Mouse (Mus musculus) ES-CJ7 (cell line): Measurements from ENCODE around the gene Fxyd7.
A peak's percentile ranks its signal among the peaks of the same experiment; 100 is the strongest.

Experiments
- DNase-seq: peaks from one replicate; pipeline ENCODE4 v3.0.0; 2011; ENCODE audit warnings: low read depth, low spot score

The Fxyd7 gene

DNA sequence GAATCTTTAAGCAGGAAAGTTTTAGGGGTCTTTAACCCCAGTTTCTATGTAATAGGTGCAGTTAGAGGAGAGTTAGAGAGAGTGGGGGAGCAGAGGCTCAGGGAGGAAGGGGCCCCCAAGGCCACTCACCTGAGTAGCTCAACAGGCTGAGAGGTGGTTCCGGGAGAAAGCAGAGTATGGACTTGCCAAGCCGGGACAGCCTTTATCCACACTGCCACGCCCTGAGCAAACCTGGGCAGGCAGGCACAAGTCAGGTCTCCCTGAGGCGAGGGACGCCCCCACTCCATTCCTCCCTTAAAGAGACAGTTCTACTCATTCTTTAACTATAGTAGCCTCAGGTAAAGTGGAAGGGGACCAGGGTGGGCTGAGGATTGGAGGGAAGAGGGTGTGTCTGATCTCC, 25.2 kb upstream of the Fxyd7 start, which contains the start of gene Fxyd3:
Fxyd3 (minus strand) TSS at position 213 of the 400 bp plus-strand sequence.
- DNase-seq, result no peak

DNA sequence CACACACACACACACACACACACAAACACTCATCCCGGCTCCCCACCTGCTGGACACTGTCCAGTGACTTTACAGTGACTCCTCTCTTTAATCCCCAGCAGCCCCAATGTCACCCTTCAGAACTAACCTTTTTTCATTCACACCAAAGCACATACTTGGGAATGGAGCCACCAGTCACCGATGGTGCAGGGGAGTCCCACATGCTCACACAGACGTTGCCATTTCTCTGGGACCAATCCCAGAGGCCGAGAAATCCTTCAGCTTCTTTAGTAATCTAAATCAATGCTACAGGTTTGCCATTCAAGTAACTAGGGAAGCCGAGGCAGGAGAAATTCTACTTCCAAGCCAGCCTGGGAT, 23.4 kb upstream of the Fxyd7 start:
- DNase-seq, result no peak

DNA sequence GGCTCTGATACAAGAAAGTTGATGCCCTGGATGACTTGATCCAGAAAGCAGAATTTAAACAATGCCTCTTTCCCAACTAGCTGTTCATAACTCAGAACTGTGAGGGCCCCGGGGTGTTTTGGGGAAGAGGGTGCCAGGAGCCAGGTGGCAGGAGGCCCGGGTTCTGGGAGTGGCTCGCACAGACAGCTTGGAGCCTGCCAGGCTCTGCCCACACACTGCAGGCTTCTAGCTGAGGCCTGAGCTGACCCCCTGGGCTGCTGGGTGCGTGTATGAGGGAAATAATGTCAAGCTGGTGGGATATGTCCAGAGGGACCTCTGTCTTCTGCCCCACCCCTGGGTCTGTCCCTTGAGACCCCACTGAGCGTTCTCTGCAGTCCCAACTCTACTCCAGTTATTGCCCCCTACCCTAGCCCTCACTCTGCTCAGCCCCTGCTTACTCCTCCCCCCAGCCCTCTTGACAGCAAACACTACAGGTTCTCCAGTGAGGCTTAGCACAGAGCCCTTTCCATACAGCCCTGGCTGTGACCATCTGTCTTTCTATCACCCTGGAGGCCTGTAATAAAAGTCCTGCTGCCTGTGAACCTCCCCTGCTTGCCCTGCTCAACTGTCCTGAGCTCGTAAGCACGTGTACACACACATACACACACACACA, 22.9 kb upstream of the Fxyd7 start:
- no peak for DNase-seq

DNA sequence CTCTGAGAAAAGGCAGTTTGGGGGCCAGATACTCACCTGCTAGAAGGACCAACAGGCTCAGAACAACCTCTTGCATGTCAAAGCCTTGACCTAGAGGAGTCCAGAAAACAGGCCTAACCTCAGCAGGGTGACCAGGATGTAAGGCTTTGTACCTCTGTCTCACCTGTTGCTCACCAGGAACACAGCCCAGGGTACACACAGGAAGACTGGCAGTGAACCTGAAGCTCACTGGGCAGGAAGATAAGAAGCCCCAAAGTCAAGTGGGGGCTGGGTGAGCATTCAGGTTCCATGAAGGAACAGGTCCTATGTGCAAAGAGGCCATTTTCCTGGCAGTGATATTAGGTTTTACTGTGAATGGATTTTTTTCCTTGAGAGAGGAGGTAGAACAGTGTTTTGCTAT, 22.3 kb upstream of the Fxyd7 start:
- no peak for DNase-seq

DNA sequence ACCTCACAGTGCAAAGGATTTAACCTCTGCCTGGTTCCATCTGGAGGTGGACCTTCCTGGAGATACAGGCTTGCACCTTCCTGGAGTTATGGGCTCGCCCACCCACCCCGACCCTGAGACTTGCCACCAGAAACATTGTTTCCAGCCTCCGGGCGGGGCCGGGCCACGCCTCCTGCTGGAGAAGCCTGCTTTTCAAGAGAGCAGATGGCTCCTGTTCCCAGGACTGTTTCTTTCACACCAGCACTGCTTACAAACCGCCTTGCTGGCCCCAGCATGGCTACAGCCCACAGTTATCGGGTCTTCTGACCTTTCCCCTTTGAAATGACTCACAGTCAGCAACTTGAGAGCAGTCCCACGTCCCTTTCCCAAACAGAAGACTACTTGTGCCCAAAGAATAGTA, 21.1 kb upstream of the Fxyd7 start:
- peak; percentile 42 for DNase-seq

DNA sequence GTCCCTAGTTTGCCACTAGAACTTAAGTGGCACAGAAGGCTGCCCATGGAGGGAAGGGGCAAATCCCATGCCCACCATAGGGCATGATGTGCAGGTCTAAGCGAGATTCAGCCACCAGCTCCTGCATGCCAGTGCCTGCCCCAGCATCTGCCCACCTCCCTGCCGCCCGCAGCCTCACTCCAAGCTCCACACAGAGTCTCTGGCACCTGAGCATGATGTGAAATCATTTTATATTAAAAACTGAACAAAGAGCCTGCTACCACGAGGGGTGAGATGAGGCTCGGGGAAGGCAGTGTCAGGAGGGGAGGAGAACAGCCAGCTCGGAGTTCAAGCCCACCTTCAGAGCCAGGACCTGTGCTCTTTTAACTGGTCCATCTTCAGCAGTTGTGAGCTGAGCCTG, 19.1 kb upstream of the Fxyd7 start:
- DNase-seq, result no peak

DNA sequence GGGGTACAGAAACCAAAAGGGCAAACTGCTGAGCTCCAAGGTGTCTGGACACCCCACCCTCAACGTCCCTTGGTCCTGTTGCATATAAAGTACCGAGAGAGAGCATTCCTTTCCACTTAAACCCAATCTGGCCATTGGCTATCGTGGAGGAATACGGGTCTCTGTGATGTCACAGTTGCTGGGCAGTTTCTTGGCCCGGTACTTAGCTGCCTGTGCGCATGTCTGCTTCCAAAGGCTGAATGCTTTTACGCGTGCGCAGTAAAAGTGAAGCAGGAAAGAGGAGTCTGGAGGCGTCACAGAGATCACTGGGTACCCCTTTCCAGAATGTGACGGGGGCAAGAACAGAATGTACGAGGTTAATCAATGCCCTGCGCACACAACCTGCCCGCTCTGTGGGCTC, 18.2 kb upstream of the Fxyd7 start:
- peak; percentile 43 for DNase-seq

DNA sequence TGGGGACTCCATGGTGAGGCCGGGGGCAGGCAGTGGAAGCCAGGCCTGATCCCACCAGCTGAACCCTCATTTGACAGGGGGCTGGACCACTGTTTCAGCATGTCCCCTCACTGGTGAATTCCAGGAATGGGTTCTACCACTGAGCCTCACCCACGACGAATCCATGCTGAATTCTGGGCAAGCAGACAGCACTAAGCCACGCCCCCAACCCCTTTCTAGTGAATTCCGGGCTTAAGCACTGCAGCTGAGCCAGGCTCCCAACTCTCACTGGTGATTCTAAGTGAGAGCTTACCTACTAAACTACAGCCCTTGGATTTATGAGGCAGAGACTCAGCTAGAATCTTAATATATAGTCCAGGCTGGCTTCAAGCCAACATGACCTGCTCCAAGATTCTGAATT, 16.6 kb upstream of the Fxyd7 start:
- peak; percentile 31 for DNase-seq

DNA sequence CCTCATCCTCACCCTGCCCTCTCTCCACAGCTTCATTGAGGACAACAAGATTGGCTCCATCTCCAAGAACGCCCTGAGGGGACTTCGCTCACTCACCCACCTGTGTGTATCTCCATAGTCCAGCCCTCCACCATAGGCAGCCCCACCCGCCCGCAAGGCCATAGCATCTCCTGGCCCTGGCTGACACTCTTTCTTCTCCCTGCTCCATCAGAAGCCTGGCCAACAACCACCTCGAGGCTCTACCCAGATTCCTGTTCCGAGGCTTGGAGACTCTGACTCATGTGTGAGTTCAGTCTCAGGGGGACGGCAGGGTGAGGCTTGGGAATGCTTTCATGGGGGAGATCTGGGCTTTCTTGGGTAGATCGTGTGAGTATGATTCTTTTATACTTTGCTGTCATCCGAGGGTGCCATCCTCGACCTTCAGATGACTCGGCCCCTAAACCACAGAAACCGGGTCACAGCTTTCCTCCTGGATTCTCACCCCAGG, 11.8 kb upstream of the Fxyd7 start:
- no peak for DNase-seq

DNA sequence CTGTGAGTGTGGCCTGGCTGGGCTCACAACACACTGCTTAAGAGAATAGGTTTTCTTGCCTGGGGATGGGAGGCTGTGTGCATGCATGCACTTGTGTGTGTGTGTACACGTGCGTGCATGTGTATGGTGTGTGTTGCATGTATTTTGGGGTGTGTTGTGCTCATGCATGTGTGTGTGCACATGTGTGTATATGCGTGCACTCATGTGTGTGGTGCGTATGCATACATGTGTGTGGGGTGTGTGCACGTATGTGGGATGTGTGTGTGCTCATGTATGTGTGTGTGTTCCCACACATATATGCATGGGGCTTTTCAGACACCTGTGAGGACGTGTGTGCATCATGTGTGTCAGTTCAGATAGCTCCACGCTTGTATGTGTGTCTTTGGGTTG, 9.3 kb upstream of the Fxyd7 start:
- DNase-seq, result no peak

DNA sequence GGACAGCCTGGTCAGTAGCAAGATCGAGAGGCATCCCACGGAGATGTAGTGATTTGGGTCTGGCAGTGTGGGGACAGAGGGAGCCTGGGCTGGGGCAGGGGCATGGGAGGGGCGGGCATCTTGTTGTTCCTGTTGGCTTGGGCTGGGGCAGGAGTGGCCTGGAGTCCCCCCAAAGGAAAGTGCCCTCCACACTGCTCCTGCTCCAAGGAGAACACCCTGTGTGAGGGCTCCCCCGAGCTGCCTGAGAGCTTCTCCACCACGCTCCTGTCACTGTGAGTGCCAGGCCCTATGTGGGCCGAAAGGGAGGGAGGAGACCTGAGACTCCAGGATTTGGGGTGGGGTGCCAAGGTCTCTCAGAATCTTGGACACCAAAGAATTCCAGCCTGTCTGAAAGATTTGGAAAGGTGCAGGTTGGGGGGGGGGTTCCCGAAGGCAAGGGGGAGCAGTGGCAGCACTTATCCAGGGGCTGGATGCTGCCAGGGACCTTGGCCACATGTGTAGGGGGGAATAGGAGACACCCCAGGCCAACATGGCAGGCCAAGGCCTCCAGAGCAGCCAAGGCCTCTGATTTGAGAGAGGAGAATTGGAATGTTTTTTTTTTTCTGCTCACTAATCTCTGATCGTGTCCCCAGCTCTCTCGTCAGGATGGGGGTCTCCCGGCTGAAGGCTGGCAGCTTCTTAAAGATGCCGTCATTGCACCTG, 8.8 kb upstream of the Fxyd7 start:
- DNase-seq, result no peak

DNA sequence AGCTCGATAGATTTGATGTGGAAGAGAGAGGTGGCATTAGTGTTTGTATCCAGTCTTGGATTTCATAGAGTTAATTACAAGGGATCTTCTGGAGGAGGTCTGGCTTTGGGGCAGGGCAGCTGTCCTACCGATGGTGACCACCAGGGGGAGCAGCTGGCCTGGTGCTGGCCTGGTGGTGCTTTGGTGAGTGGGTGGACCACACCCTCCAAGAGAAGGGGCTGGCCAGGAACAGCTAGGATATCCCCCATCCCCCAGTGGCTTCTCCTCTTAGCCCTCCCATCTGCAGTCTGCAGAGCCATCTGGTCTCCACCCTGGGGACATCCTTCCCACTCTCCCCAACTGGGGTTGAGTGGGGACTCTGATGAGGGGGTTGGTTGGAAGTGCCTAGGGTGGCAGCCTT, 7.8 kb upstream of the Fxyd7 start, which contains the start of gene Lgi4:
Lgi4 (plus strand) TSS at position 235 of the 400 bp plus-strand sequence.
- peak; percentile 81 for DNase-seq

DNA sequence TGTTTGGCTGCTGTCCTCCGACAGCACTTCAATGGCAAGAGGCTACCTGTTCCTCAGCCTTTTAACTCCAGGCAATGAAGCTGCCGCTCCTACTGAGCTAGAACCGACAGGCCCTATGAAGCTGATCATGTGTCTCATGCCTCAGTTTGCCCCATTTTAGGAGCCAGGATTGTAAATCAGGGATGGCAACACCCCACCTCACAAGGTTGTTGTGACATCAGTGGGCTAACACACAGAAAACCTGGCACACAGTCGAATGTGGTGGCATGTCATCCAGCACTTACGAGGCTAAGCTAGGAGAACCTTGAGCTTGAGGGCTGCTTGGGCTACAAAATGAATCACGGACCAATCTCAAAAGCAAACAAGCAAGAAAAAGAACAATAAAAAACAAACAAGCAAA, 6.9 kb upstream of the Fxyd7 start:
- no peak for DNase-seq

DNA sequence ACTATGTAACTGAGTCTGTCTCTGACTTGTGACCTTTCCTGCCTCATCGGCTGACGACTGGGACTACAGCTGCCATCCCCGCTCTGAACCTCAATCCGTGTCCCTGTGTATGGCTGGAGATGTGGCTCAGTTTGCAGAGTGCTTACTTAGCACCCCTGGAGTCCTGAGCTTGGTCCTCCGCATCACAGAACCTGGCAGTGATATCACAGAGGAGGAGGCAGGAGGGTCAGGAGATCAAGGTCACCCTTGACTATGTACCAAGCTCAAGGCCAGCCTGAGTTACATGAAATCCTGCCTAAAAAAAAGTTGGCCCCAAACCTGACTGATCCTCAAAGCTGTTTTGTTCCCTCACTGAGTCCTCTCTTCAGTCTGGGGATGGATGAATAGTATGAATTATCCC, 6.5 kb upstream of the Fxyd7 start:
- no peak for DNase-seq

DNA sequence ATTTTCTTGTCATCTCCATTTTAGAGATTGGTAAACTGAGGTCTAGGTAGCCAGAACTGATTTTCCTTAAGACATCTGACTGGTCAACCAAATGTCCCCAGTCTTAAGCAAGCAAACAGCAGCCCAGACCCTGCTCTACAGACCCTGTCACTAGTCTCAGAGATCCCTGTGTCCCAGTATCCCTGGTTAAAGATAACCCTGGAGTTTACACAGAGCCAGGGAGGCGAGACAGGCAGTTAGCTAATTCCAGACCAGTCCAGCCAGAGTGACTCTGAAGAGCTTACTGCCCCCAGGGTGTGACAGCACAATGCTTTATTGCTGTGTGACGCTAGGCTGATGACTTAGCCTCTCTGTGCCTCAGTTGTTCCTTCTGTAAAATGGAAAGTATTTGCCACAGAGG, 5.8 kb upstream of the Fxyd7 start, which contains the start of gene Fxyd1:
Fxyd1 (minus strand) TSS at position 129 of the 400 bp plus-strand sequence.
- no peak for DNase-seq

DNA sequence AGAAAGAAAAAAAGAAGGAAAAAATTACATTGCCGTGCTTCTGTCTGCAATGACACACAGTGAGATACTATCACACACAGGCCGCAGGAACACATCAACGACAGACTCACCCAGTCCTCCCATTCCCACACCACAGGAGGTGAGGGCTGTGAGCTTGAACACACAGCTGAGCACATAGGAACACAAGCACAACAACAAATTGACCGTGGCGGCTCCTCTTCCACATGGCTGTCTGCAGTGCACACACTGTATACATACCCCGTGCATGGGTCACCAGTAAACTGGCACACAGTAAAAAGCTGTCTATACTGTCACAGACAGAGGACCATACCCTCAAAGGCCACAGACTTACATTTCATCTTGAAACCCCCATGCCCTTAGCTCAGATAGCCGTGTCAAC, 5.2 kb upstream of the Fxyd7 start:
- no peak for DNase-seq

DNA sequence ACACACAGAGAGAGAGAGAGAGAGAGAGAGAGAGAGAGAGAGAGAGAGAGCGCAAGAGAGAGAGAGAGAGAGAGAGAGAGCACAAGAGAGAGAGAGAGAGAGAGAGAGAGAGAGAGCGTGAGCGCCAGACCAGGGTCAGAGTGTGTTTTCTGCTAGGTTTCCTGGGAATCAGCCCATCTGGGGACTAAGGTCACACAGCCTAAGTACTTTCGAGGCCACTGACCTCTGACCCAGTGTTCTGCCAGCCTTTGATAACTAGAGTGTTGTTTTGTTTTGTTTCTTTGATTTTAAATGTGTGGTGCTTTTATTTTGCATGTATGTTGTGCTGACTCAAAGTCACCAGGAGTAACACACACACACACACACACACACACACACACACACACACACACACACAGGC, 4.6 kb upstream of the Fxyd7 start:
- DNase-seq, result no peak

DNA sequence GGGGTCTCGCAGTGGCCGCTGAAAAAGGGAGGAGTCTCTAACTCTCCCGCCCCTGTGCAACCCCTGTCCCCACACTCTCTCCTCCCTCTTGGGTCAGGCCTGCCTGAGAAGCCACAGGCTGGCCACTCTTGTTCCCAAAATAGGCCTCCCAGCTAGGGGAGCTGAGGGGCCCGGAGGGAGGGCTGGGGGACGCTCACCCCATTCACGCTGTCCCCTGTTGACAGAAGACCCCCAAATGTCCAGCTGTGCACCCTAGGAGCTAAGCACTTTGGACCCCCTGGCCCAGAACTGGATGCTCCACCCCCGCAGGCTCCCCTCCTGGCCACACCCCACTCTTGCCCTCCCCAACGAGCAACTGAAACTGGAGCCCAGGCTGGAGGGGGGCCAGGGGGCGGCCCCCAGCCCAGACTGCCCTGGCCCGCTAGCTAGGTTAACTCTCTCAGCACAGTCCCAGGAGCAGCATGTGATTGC, 4.1 kb upstream of the Fxyd7 start:
- no peak for DNase-seq

DNA sequence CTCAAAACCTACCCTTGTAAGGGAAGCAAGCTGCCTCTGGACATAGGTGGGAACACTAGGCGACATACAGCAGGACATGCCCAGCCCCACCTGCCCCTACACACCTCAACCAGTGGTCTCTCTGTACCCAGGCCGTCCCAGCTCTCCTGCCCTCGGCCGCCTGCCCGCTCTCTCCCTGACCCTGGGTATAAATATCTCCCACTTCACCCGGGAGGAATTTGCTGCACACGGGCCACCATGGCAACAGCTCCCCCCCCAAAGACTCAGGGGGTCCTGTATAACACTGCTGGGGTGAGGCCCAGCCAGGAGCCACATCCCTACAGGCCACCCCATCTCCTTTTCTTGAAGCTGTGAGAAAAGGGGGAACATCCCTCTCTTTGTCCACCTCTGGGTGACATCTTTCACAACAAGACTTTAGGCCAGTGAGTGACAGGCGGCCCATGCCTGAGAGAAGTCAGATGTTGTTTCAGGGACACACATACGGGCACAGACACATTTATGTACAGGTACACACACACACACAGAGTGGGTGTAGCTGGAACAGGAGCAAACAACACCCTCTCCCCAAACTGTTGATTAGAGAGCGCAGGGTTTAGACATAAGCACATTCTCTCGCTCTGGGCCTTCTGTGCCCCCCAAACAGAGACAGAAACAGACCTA, 3.5 kb upstream of the Fxyd7 start:
- no peak for DNase-seq

DNA sequence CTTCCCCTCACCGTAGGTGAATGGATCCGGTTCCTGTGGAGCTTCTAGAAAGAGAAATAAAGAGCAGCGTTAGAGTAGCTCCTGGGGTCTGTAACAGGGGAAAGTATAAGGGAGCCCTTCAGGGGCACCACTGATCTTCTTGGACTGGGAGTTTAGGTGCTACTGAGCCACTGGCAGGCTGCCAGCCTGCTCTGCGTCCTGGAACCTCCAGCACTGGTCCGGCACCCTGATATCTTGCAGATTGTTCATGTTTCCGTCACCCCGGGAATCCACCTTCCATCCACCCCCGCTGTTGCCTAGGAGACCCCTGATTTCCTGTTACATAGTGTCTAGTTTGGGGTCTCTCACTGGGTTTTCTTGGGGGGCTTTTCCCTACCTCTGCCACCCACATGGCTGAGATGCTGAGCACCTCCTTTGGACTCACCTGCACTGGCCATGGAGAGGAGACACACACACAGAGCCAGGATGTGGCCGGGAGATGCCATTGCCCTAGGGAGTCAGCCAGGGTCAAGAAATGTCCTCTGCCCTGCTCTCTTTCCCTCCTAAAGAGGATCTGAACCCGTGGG, 2.7 kb upstream of the Fxyd7 start:
- DNase-seq, result no peak

DNA sequence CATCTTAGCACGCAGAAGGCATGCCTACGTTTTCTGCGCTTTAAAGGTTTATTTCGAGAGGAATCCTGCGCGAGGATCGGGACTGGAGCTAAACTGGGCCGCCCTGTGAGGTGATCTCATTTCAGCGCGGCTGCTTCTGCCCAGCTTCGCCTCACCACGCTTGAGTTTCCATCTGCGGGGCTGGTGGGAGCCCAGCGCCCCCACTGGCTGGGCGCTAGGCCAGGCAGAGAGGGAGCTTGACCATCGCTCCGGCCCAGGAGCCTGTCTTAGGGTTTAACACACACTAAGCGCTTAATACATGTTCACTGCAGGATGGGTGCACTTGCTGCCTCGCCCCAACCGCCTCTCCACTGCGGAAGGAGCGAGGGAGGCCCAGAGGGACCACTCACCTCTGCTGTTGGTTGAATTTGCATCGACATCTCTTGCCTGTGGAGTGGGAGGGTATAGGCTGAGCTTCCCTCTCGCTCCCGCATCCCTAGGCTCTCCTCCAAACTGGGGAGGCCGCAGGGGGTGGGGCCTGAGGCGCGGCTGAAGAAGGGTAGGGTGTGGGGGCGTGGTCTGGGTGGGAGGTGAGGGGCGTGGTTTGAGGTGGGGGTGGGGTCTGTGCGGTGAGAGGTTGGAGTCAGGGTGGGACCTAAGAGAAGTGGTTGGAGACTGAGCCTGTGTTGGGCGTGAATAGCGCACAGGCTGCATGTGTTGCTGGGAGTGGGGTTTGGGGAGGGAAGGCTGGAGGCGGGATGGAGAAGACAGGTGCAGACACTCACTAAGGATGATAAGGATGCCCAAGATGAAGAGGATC, 1.6 kb upstream of the Fxyd7 start:
- DNase-seq, result peak; percentile 86

DNA sequence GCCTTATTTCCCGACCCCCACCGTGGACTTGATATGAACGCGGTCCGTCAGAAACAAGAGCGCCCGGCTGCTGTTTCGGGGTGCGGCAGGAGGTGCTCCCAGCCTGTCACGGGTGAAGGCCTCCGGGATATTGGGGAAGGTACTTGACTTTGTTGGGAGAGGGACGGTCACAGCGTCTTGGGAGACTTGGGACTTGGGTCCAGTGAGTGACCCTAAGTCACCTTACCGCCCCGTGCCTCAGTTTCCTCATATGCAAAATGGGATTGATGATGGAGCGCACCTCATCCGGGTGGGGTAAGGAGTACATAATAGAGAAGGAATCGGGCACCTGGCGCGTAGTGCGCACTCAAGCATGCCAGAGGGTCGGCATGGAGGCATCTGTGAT, 976 bp upstream of the Fxyd7 start:
- no peak for DNase-seq
